Mouse (Mus musculus) liver, adult 2 months (tissue): ENCODE data around the gene Oas2.
"Not testable (repeated sequence)": the region's sequence is repeated elsewhere in the genome, so short reads cannot be mapped to it uniquely, and the experiment has no call there.

Experiments
- CTCF ChIP-seq: fragments of 200-500 bp; IDR thresholded peaks from 2 replicates; pipeline ENCODE4 v1.5.1; 2011; ENCODE audit warnings: low read depth, low read length, control low read depth
- POLR2A ChIP-seq: fragments of 200-500 bp; IDR thresholded peaks from 2 replicates; pipeline ENCODE4 v1.6.1; 2011; ENCODE audit warnings: low read length, control low read depth; ENCODE audit not compliant: insufficient read depth; ENCODE audit errors: extremely low read depth

GRCm38 (mm10) chr5:120798943-120799342 is 49.3 kb upstream of the Oas2 start:
- not testable (repeated sequence) for TF ChIP-seq CTCF, POLR2A
